Mouse (Mus musculus): ENCODE measurements around the gene Mavs.

Mavs gene

GRCm38 (mm10) chr2:131262680-131263670 lies 29.1 kb downstream of the Mavs start:
- no peak for DNase-seq

GRCm38 (mm10) chr2:131264027-131264426 lies 30.2 kb downstream of the Mavs start:
- no peak for DNase-seq

DNA sequence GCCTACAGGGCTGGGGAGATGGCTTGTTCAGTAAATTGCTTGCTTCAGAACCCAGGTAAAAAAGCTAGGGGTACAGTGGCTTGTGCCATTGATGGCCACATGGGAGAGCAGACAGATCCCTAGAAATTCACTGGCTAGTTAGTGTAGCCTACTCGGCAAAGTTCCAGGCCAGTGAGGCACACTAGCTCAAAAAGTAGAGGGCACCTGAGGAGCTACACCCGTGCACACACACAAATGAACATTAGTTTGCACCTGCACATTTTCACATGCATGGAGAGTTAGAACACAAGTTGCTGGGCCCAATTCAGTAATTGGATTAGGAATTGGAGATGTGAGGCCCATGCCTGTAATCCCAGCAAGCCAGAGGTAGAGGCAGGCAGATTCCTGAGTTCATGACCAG lies 31.2 kb downstream of the Mavs start:
- no peak for DNase-seq

- no peak for DNase-seq
These were observed 41.6 kb downstream of the Mavs start for GRCm38 (mm10) chr2:131275493-131275892.

DNA sequence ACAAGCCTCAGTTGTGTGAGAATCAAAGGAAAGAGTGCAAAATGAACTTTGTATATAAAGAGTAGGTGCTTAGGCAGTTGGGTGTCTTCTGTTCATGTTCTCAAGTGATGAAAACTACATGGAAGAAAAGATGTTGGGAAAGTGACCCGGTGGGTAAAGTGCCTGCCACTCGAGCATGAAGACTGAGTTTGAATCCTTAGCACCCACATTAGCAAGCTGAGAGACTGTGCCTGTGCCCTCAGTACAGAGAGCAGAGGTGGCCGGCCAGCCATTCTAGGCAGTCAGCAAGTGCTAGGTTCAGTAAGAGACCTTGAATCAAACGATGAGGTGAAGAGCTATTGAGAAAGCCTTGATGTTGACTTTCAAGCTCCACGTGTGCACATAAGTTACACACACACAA lies 42.9 kb downstream of the Mavs start:
- no peak for DNase-seq

- no peak for DNase-seq
These were observed 47.7 kb downstream of the Mavs start for GRCm38 (mm10) chr2:131281596-131281995.

- DNase-seq, result no peak
These were observed 52.4 kb downstream of the Mavs start for GRCm38 (mm10) chr2:131286276-131286675.

- no peak for DNase-seq
These were observed 56.8 kb downstream of the Mavs start for GRCm38 (mm10) chr2:131290669-131291068.

- no peak for DNase-seq
These were observed 62.9 kb downstream of the Mavs start for GRCm38 (mm10) chr2:131296746-131297261.
